Mouse (Mus musculus) limb, embryonic 12.5 days (tissue): ENCODE measurements at regions not wholly inside any gene's neighbourhood (a gene's known extent, or its start where the extent isn't known, plus 50 kb on each side); places are given as distances from the start of the nearest gene placed in this dataset.

Experiments used
- ATAC-seq: fragments of 200-750 bp; cut with Nextera tagmentation; 2 replicates; pipeline ENCODE4 v1.8.0; 2017; ENCODE audit warnings: low read depth, moderate TSS enrichment; ENCODE audit not compliant: insufficient number of reproducible peaks, insufficient read depth, low FRiP score, low TSS enrichment
- H3K27ac ChIP-seq: fragments of 300-500 bp; sonication (generic); 2 replicates; pipeline ENCODE4 v1.5.1; 2016; ENCODE audit warnings: mild to moderate bottlenecking, moderate library complexity
- H3K27me3 ChIP-seq: fragments of 300-500 bp; sonication (generic); 2 replicates; pipeline ENCODE4 v1.6.1; 2016; ENCODE audit warnings: mild to moderate bottlenecking, moderate library complexity
- H3K36me3 ChIP-seq: fragments of 300-500 bp; sonication (generic); 2 replicates; pipeline ENCODE4 v1.6.1; 2016; ENCODE audit warnings: mild to moderate bottlenecking, moderate library complexity
- H3K4me1 ChIP-seq: fragments of 300-500 bp; sonication (generic); replicated peaks from 2 replicates; pipeline ENCODE4 v1.6.1; 2016
- H3K4me2 ChIP-seq: fragments of 300-500 bp; sonication (generic); 2 replicates; pipeline ENCODE4 v1.6.1; 2016; ENCODE audit warnings: mild to moderate bottlenecking, moderate library complexity
- H3K4me3 ChIP-seq: fragments of 300-500 bp; sonication (generic); replicated peaks from 2 replicates; pipeline ENCODE4 v1.5.1; 2016; ENCODE audit warnings: mild to moderate bottlenecking
- H3K9ac ChIP-seq: fragments of 300-500 bp; sonication (generic); replicated peaks from 2 replicates; pipeline ENCODE4 v1.6.1; 2016; ENCODE audit warnings: mild to moderate bottlenecking, moderate library complexity
- H3K9me3 ChIP-seq: fragments of 300-500 bp; sonication (generic); 2 replicates; pipeline ENCODE4 v1.6.1; 2016; ENCODE audit warnings: mild to moderate bottlenecking, moderate library complexity
- WGBS: fragments of 180-500 bp; shearing (Covaris S2); methylation state at CpG from one replicate; pipeline ENCODE4 v1.1.7; 2016; 5-methylcytosine and 5-hydroxymethylcytosine counted together

- 80% methylated on average over 8 of the region's 8 CpGs for WGBS
- ATAC-seq, result no peak
Observed at GRCm38 (mm10) chr2:147791434-147791833, 255.3 kb downstream of the Foxa2 start.

DNA sequence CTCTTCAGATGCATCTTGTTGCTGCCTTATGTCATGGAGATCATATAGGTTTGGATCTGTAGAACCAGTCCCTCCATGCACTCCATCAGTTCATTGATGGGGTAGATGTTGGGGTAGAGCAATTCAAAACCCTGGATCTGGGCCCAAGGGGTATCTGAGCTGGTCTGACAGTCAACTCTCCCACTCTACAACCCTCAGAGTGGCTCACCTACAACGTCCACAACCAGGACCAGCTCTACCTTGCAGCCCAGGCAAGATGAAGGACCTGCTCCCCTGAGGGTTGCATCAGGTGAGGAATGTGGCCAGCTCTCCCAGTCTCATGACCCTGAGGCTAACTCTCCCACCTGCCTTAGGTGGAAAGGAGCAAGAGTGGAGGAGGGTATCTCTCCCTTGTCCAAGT lies 256.9 kb downstream of the Foxa2 start:
- Histone ChIP-seq H3K4me2 (no peak overlapping the region), H3K27me3 (peaks cover 12% of the 10 kb centered on the region), H3K4me1 (no peaks in the 10 kb centered on the region), H3K9ac (no peak overlapping the region), H3K36me3 (no peaks in the 10 kb centered on the region), H3K27ac (no peak overlapping the region), H3K4me3 (no peak overlapping the region), H3K9me3 (no peaks in the 10 kb centered on the region)
- 86% methylated on average over 1 of the region's 1 CpGs for WGBS
- peak; percentile 37; the same call in 1 of the 2 replicates for ATAC-seq

More at GRCm38 (mm10) chr2:147791434-147791833, 255.3 kb downstream of the Foxa2 start:
- Histone ChIP-seq H3K27ac (no peak overlapping the region), H3K4me3 (no peak overlapping the region), H3K36me3 (no peaks in the 10 kb centered on the region), H3K4me1 (no peaks in the 10 kb centered on the region), H3K9ac (no peak overlapping the region), H3K4me2 (no peak overlapping the region), H3K9me3 (no peaks in the 10 kb centered on the region), H3K27me3 (peaks cover 12% of the 10 kb centered on the region)

GRCm38 (mm10) chr2:147789268-147789667 lies 257.5 kb downstream of the Foxa2 start:
- H3K27ac ChIP-seq, result no peak overlapping the region
- no peak overlapping the region for H3K4me2 ChIP-seq
- H3K9ac ChIP-seq, result no peak overlapping the region
- no peak for ATAC-seq
- peaks cover 12% of the 10 kb centered on the region for H3K27me3 ChIP-seq
- H3K4me1 ChIP-seq, result no peaks in the 10 kb centered on the region
- no peaks in the 10 kb centered on the region for H3K9me3 ChIP-seq
- H3K4me3 ChIP-seq, result no peak overlapping the region
- WGBS, result 3% methylated on average over 3 of the region's 3 CpGs
- no peaks in the 10 kb centered on the region for H3K36me3 ChIP-seq

DNA sequence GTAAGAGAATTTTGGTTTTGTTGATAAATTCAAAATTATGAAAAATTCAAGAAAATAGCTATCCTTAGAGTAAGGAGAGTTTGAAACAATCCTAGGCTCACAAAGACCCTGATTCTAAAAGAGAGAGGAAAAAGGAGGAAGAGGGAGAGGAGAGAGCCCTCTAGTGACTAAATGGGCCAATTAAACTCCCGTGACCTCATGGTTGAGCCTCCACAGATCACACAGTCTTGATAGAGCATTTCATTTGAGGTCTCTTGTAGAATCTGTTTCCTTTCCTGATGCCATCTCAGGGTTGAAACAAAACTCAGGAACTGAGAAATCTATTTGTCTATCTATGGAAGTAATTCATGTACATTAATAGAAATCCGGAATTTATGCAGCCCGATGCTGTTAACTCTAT lies 258.8 kb downstream of the Foxa2 start:
- H3K4me1 ChIP-seq, result no peaks in the 10 kb centered on the region
- no peaks in the 10 kb centered on the region for H3K36me3 ChIP-seq
- no peak overlapping the region for H3K4me2 ChIP-seq
- no peak for ATAC-seq
- no peak overlapping the region for H3K4me3 ChIP-seq
- no peak overlapping the region for H3K27ac ChIP-seq
- WGBS, result 69% methylated on average over 3 of the region's 3 CpGs
- H3K9ac ChIP-seq, result no peak overlapping the region
- no peaks in the 10 kb centered on the region for H3K9me3 ChIP-seq
- peaks cover 18% of the 10 kb centered on the region for H3K27me3 ChIP-seq

- Histone ChIP-seq H3K4me1 (no peaks in the 10 kb centered on the region), H3K27ac (no peak overlapping the region), H3K4me2 (no peak overlapping the region), H3K9me3 (no peaks in the 10 kb centered on the region), H3K9ac (no peak overlapping the region), H3K4me3 (no peak overlapping the region), H3K27me3 (peaks cover 6% of the 10 kb centered on the region; the same call in 1 of the 2 replicates), H3K36me3 (no peaks in the 10 kb centered on the region)
- 67% methylated on average over 2 of the region's 2 CpGs for whole genome bisulfite sequencing
- ATAC-seq, result no peak
Observed at GRCm38 (mm10) chr2:147782496-147782895, 264.3 kb downstream of the Foxa2 start.

DNA sequence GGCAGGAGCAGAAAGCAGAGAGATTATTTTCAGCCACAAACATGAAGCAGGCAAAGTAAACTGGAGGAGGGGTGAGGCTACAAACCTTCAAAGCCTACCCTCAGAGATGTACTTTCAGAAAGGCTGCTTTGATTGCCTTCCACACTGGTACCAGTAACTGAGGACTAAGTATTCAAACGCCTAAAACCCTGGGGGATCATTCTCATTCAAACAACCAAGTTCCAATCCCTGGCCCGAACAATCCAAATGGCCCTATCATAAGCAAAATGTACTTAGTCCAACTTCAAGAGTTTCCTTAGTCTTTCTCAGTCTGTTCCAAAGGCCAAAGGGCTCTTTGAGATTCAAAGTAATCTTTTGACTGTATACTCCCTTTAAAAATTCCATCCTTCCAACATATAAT lies 270.5 kb downstream of the Foxa2 start:
- H3K4me2 ChIP-seq, result no peak overlapping the region
- no peak overlapping the region for H3K4me3 ChIP-seq
- WGBS, result 75% methylated on average over 2 of the region's 2 CpGs
- H3K36me3 ChIP-seq, result no peaks in the 10 kb centered on the region
- H3K27ac ChIP-seq, result no peak overlapping the region
- no peaks in the 10 kb centered on the region; the same call in 1 of the 2 replicates for H3K27me3 ChIP-seq
- H3K9ac ChIP-seq, result no peak overlapping the region
- no peak for ATAC-seq
- no peaks in the 10 kb centered on the region for H3K4me1 ChIP-seq
- H3K9me3 ChIP-seq, result no peaks in the 10 kb centered on the region

GRCm38 (mm10) chr2:147772579-147772978 lies 274.2 kb downstream of the Foxa2 start:
- Histone ChIP-seq H3K4me3 (no peak overlapping the region), H3K9ac (no peak overlapping the region), H3K36me3 (no peaks in the 10 kb centered on the region), H3K4me1 (no peaks in the 10 kb centered on the region), H3K27me3 (no peaks in the 10 kb centered on the region), H3K9me3 (no peaks in the 10 kb centered on the region), H3K27ac (no peak overlapping the region), H3K4me2 (no peak overlapping the region)
- no peak for ATAC-seq
- WGBS, result 24% methylated on average over 1 of the region's 1 CpGs

DNA sequence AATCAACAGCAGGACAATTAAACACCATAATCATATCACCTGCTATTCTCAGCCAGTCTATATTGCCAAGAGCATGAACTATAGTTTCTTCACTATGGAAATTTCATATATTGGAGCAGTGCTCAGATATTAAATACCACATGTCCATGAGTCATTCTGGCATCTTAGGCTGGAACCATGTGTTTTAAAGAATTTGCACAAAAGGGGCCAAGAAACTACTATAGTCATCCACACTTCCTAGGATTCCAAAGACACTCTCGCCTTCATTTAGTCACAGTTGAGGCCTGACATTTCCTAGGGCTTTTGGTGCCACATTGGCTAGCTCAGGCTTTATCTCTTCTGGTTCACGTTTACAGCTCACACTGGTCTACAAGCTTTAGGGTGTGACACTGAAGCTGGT lies 293.7 kb downstream of the Foxa2 start:
- 75% methylated on average over 2 of the region's 2 CpGs for WGBS
- peaks cover 11% of the 10 kb centered on the region for H3K27me3 ChIP-seq
- no peak overlapping the region for H3K27ac ChIP-seq
- H3K9me3 ChIP-seq, result no peaks in the 10 kb centered on the region
- peaks cover 4% of the 10 kb centered on the region; the same call in 1 of the 2 replicates for H3K4me1 ChIP-seq
- H3K4me2 ChIP-seq, result no peak overlapping the region
- H3K9ac ChIP-seq, result no peak overlapping the region
- H3K4me3 ChIP-seq, result no peak overlapping the region
- H3K36me3 ChIP-seq, result no peaks in the 10 kb centered on the region
- no peak for ATAC-seq

GRCm38 (mm10) chr2:147751831-147752230 lies 294.9 kb downstream of the Foxa2 start:
- H3K36me3 ChIP-seq, result no peaks in the 10 kb centered on the region
- peaks cover 4% of the 10 kb centered on the region; the same call in 1 of the 2 replicates for H3K4me1 ChIP-seq
- no peak for ATAC-seq
- 89% methylated on average over 3 of the region's 3 CpGs for WGBS
- H3K27ac ChIP-seq, result no peak overlapping the region
- no peak overlapping the region for H3K4me3 ChIP-seq
- H3K27me3 ChIP-seq, result peaks cover 20% of the 10 kb centered on the region
- no peak overlapping the region for H3K9ac ChIP-seq
- H3K9me3 ChIP-seq, result no peaks in the 10 kb centered on the region
- H3K4me2 ChIP-seq, result no peak overlapping the region

GRCm38 (mm10) chr2:147748006-147748405 lies 298.8 kb downstream of the Foxa2 start:
- WGBS, result 16% methylated on average over 4 of the region's 4 CpGs
- Histone ChIP-seq H3K27me3 (peaks cover 22% of the 10 kb centered on the region), H3K27ac (no peak overlapping the region), H3K9me3 (no peaks in the 10 kb centered on the region), H3K4me1 (peaks cover 4% of the 10 kb centered on the region; the same call in 1 of the 2 replicates), H3K4me2 (no peak overlapping the region), H3K4me3 (no peak overlapping the region), H3K9ac (no peak overlapping the region), H3K36me3 (no peaks in the 10 kb centered on the region)
- ATAC-seq, result no peak

- Histone ChIP-seq H3K4me3 (no peak overlapping the region), H3K9ac (no peak overlapping the region)
- 88% methylated on average over 2 of the region's 2 CpGs for WGBS
Observed at GRCm38 (mm10) chr2:147743908-147744307, 302.9 kb downstream of the Foxa2 start.

DNA sequence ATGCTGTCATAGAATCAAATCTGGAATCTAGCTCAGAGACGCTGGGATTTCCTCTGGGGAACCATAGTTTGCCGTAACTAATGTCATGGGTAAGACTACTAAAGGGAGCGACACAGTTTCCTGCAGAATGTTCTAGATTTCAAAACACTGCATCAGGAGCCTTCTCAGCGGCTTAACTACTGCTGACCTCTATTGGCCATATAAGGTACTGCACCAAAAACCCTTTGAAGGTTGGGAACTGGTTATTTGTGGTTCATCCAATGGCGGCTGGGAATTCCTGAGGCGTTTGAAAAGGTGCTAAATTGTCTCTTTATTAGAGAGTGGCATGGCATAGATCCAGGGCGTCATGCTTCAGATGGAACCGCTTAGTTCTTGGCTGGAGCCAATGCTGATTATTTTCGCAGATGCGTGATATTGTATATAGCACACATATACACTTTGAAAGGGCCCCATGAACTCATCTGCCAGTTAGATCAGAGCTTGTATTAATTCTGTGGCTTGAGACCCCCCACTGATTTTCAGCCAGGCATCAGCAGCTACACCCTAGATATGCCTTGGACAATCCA lies 308.4 kb downstream of the Foxa2 start:
- no peaks in the 10 kb centered on the region for H3K36me3 ChIP-seq
- H3K27ac ChIP-seq, result no peak overlapping the region
- no peak for ATAC-seq
- no peak overlapping the region for H3K4me3 ChIP-seq
- H3K9ac ChIP-seq, result no peak overlapping the region
- peaks cover 37% of the 10 kb centered on the region for H3K27me3 ChIP-seq
- no peaks in the 10 kb centered on the region for H3K4me1 ChIP-seq
- no peaks in the 10 kb centered on the region for H3K9me3 ChIP-seq
- no peak overlapping the region for H3K4me2 ChIP-seq
- 38% methylated on average over 10 of the region's 10 CpGs for WGBS

More at GRCm38 (mm10) chr2:147743908-147744307, 302.9 kb downstream of the Foxa2 start:
- Histone ChIP-seq H3K27ac (no peak overlapping the region), H3K27me3 (peaks cover 32% of the 10 kb centered on the region), H3K36me3 (no peaks in the 10 kb centered on the region), H3K4me2 (no peak overlapping the region), H3K9me3 (no peaks in the 10 kb centered on the region), H3K4me1 (peaks cover 4% of the 10 kb centered on the region; the same call in 1 of the 2 replicates)
- ATAC-seq, result no peak
